Mouse (Mus musculus) forebrain, embryonic 15.5 days (tissue): Measurements from ENCODE around the gene Prlr. TPM values are rescaled to one million over a fixed set of nuclear protein-coding genes. Genes with fewer than 3 reads are reported as not detected.

Source experiments
- ATAC-seq: fragments of 200-750 bp; cut with Nextera tagmentation; replicated peaks from 2 replicates; pipeline ENCODE4 v1.8.0; 2017; ENCODE audit warnings: mild to moderate bottlenecking, moderate TSS enrichment, moderate library complexity
- H3K27ac ChIP-seq: fragments of 300-500 bp; sonication (generic); replicated peaks from 2 replicates; pipeline ENCODE4 v1.5.1; 2015; ENCODE audit warnings: mild to moderate bottlenecking, inconsistent platforms
- H3K27me3 ChIP-seq: fragments of 300-500 bp; sonication (generic); 2 replicates; pipeline ENCODE4 v1.6.1; 2015; ENCODE audit warnings: inconsistent platforms
- H3K36me3 ChIP-seq: fragments of 300-500 bp; sonication (generic); 2 replicates; pipeline ENCODE4 v1.6.1; 2015; ENCODE audit warnings: mild to moderate bottlenecking, inconsistent platforms
- H3K4me1 ChIP-seq: fragments of 300-500 bp; sonication (generic); 2 replicates; pipeline ENCODE4 v1.6.1; 2015; ENCODE audit warnings: inconsistent platforms
- H3K4me2 ChIP-seq: fragments of 300-500 bp; sonication (generic); replicated peaks from 2 replicates; pipeline ENCODE4 v1.6.1; 2015; ENCODE audit warnings: mild to moderate bottlenecking, inconsistent platforms
- H3K4me3 ChIP-seq: fragments of 300-500 bp; sonication (generic); 2 replicates; pipeline ENCODE4 v1.5.1; 2015; ENCODE audit warnings: mild to moderate bottlenecking, inconsistent platforms
- H3K9ac ChIP-seq: fragments of 300-500 bp; sonication (generic); replicated peaks from 2 replicates; pipeline ENCODE4 v1.6.1; 2015; ENCODE audit warnings: mild to moderate bottlenecking, inconsistent platforms
- H3K9me3 ChIP-seq: fragments of 300-500 bp; sonication (generic); 2 replicates; pipeline ENCODE4 v1.6.1; 2016; ENCODE audit warnings: inconsistent platforms
- WGBS: fragments of 180-500 bp; shearing (Covaris S2); methylation state at CpG from one replicate; pipeline ENCODE4 v1.1.7; 2015; ENCODE audit warnings: mixed read lengths; 5-methylcytosine and 5-hydroxymethylcytosine counted together
- polyA plus RNA-seq: library from polyadenylated mRNA; unstranded; fragments of >200 nt; fragmentation: Nextera tagmentation; extraction: Ambion mirVana; gene quantifications from 2 replicates; pipeline ENCODE4 v1.2.1, GENCODE M21; 2015

The Prlr gene
- polyA plus RNA-seq, 1 experiment from 2014 or later: 0.57 TPM

DNA sequence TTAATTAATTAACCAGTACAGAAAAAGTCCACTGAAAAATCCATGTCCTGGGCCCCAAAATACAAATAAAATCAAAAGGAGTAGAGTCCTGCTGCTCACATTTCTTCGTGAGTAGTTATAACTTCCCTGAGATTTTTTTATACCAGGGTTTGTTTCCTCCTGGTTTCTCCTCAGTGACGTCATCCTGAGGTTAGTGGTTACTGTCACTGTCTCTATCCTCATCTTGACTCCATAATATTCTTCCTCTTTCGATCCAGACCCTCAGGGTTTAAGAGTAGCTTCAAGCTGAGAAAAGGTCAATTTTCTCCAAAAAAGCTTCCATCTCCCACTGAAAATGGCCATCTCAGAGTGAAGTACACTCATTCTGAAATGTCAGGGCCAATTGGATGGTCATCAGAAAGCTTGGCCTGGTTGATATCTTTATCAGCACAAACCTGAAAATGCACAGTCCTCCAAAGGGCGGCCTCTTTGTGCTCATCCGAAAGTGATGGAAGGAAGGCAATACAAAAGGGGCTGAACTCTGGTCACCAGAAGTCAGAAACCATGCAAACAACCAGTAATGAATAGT, 63.3 kb downstream of the Prlr start:
- Histone ChIP-seq H3K4me3 (no peak overlapping the region), H3K4me1 (no peaks in the 10 kb centered on the region), H3K27me3 (no peaks in the 10 kb centered on the region), H3K9ac (no peak overlapping the region), H3K27ac (no peak overlapping the region), H3K4me2 (no peak overlapping the region), H3K36me3 (no peaks in the 10 kb centered on the region), H3K9me3 (no peaks in the 10 kb centered on the region)
- no peak for ATAC-seq
- whole genome bisulfite sequencing: 85% methylated on average over 5 of the region's 5 CpGs

DNA sequence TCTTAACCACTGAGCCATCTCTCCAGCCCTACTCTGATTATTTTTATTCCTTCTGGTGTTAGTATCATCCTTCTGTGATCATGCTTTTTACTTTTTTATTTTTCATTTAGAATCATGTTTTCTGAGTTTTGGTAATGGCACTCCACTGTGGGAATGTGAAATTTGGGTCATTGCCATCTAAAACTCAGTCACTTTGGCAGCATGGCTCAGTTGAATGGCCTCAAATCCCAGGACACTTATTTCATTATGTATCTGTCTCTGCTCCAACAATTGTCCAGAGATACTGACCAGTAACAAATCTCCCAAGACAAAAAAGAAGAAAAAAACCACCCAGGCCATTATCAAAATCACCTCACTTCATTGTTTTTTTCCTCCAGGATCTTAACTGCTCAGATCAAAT, 65.2 kb downstream of the Prlr start:
- ATAC-seq: no peak
- H3K27ac ChIP-seq: no peak overlapping the region
- no peak overlapping the region for H3K4me3 ChIP-seq
- no peak overlapping the region for H3K9ac ChIP-seq
- H3K36me3 ChIP-seq: no peaks in the 10 kb centered on the region
- H3K9me3 ChIP-seq: no peaks in the 10 kb centered on the region
- H3K4me1 ChIP-seq: no peaks in the 10 kb centered on the region
- H3K4me2 ChIP-seq: no peak overlapping the region
- H3K27me3 ChIP-seq: no peaks in the 10 kb centered on the region

DNA sequence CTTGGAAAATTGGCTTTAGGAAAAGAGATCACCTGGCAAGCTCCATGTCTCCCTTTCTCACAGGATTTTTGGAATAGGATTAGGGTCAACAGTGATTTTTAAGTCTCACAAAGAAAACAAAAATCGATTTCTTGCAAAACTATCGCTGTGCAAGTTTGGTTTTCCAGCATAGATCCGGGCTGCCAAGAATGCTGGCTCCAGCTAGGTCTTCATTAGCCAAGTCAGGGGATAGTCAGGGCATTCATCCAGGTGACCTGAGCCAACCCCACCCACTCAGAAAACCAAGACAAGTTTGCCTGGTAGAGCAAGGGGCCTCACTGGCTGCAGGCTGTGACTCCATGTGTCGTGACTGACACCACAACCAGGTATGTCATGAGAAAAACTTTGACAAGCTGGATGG, 72.2 kb downstream of the Prlr start:
- WGBS: 83% methylated on average over 4 of the region's 4 CpGs
- Histone ChIP-seq H3K9ac (no peak overlapping the region), H3K27me3 (no peaks in the 10 kb centered on the region)

DNA sequence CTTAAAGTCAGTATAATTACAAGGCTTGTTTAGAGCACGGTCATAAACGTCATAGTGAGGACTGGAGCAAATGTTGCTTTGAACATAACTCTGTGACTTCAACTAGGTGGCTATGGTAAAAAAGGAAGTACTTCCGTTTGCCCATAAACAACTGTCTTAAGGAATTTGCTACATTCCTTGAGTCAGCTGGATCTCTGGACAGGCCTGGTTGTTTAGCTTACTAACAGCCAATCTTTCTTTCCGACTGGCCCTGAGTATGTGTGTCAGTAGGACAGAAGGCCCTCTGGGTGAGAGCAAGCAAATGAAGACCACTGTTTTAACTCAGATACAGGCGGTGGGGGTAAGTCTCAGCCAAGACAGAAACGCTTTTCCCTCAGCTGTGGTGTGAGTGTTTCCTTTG, 73.7 kb downstream of the Prlr start:
- Histone ChIP-seq H3K9ac (no peak overlapping the region), H3K4me3 (no peak overlapping the region), H3K4me1 (no peaks in the 10 kb centered on the region), H3K9me3 (no peaks in the 10 kb centered on the region), H3K4me2 (no peak overlapping the region), H3K27me3 (no peaks in the 10 kb centered on the region), H3K27ac (no peak overlapping the region), H3K36me3 (no peaks in the 10 kb centered on the region)
- no peak for ATAC-seq
- WGBS: 89% methylated on average over 6 of the region's 6 CpGs

More for the DNA sequence above, 72.2 kb downstream of the Prlr start:
- H3K4me2 ChIP-seq: no peak overlapping the region
- no peaks in the 10 kb centered on the region for H3K4me1 ChIP-seq
- no peak overlapping the region for H3K27ac ChIP-seq
- H3K9me3 ChIP-seq: no peaks in the 10 kb centered on the region
- H3K36me3 ChIP-seq: no peaks in the 10 kb centered on the region
- no peak for ATAC-seq
- H3K4me3 ChIP-seq: no peak overlapping the region

DNA sequence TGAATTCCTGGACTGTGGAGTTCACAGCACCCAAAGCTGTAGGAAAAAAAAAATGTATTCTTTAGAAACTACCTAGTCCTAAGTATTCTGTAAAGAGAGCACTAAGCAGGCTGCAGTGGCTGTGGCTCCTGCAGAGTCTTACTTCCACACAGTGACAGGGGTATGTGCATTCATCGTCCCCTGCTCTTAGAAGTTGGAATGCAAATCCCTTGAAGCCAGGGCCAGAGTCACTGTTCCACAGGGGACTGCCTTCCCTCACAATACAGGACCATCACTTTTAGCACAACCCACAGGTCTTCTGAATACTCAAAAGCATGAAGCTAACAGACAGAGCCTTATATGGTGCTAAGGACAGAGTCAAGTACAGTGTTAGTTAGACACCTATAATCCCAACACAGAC, 75.5 kb downstream of the Prlr start:
- H3K4me2 ChIP-seq: no peak overlapping the region

DNA sequence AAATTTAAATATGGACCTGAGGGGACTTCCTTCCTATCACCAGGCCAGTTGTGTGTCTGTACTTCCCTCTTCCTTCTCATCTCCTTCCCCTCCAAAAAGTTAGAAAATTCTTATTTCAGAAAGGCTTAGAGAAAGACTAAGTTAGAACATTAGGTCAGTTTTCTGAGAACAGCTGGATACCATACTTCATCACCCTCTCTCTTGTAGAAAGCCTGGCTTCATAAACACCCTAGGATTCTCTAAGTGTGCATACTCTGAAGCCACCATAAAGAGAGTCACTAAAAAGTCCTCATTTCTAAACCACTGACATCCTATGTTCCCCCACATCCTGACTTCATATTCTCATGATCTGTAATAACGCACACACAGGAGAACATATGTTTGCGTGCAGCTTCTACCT, 85.2 kb downstream of the Prlr start:
- no peak for ATAC-seq
- Histone ChIP-seq H3K4me1 (peaks cover 6% of the 10 kb centered on the region; the same call in 1 of the 2 replicates), H3K9me3 (no peaks in the 10 kb centered on the region), H3K27ac (no peak overlapping the region), H3K27me3 (no peaks in the 10 kb centered on the region), H3K4me2 (no peak overlapping the region), H3K9ac (no peak overlapping the region), H3K4me3 (no peak overlapping the region), H3K36me3 (no peaks in the 10 kb centered on the region)
- 98% methylated on average over 2 of the region's 2 CpGs for WGBS

More for the DNA sequence above, 75.5 kb downstream of the Prlr start:
- Histone ChIP-seq H3K9me3 (no peaks in the 10 kb centered on the region), H3K27ac (no peak overlapping the region), H3K27me3 (no peaks in the 10 kb centered on the region), H3K36me3 (no peaks in the 10 kb centered on the region), H3K4me3 (no peak overlapping the region), H3K9ac (no peak overlapping the region), H3K4me1 (no peaks in the 10 kb centered on the region)
- 25% methylated on average over 1 of the region's 1 CpGs for WGBS
- ATAC-seq: no peak

DNA sequence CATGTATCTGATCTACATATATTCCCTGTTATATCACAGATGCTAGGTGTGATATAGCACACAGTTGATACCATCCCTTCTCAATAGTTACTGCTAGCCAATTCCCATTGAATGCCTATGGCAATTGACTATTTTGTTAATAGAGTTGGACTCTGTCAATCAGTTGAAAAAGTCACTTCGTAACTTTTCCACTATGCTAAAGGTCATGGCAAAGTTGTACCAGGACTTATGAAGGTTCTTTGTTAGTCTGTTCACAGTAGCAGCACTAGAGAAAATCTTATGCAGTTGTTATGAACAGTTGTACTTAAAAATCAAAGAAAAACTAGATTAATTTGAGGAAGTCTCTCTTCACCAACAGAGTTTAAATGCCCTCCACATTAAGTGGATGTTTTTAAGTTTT, 85.6 kb downstream of the Prlr start:
- Histone ChIP-seq H3K4me3 (no peak overlapping the region), H3K9ac (no peak overlapping the region), H3K36me3 (no peaks in the 10 kb centered on the region), H3K9me3 (no peaks in the 10 kb centered on the region), H3K4me2 (no peak overlapping the region), H3K27me3 (no peaks in the 10 kb centered on the region), H3K27ac (no peak overlapping the region), H3K4me1 (peaks cover 7% of the 10 kb centered on the region; the same call in 1 of the 2 replicates)
- WGBS: 96% methylated on average over 1 of the region's 1 CpGs
- no peak for ATAC-seq

DNA sequence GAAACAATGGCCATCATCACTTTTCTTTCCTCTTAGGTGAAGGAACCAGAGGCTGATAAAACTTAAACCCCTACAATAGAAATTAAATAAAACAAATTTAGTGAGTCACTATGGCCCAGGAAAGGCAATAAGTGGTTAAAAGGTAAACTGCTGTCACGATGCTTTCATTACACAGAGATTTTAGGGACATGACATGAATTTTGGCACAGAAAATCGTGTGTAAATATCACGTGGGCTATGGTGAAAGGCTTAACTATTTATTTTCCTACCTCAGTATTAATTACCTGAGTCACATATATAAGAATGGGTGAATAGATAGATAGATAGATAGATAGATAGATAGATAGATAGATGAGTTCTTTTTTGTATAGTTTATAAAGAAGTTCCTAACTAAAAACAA, 86.4 kb downstream of the Prlr start:
- Histone ChIP-seq H3K9me3 (no peaks in the 10 kb centered on the region), H3K9ac (no peak overlapping the region), H3K4me1 (peaks cover 7% of the 10 kb centered on the region; the same call in 1 of the 2 replicates), H3K27me3 (no peaks in the 10 kb centered on the region), H3K4me2 (no peak overlapping the region), H3K27ac (no peak overlapping the region), H3K36me3 (no peaks in the 10 kb centered on the region), H3K4me3 (no peak overlapping the region)
- WGBS: 62% methylated on average over 3 of the region's 3 CpGs
- no peak for ATAC-seq

DNA sequence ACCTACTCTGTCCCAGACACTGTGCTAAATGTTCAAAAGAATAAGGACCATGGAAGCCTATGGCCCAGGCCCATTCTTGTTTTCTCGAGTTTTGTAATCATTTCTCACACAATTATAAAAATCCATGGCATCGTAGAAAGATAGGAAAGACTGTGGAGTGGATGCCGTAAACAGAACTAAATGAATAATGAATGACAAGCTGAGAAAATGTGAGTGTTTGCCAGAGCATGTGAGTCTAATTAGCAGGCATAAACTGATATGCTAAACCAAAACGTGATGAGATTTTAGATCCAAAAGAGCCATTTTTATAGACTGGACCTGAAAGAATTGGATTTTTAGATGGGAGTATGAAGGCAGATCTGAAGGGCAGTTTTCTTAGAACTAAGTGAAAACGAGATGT, 87.8 kb downstream of the Prlr start:
- peak; percentile 63; the same call in 1 of the 2 replicates for ATAC-seq
- Histone ChIP-seq H3K9ac (no peak overlapping the region), H3K4me1 (peaks cover 7% of the 10 kb centered on the region; the same call in 1 of the 2 replicates), H3K27me3 (no peaks in the 10 kb centered on the region), H3K9me3 (no peaks in the 10 kb centered on the region), H3K4me2 (no peak overlapping the region), H3K27ac (peak overlapping the region; percentile 47), H3K4me3 (no peak overlapping the region), H3K36me3 (no peaks in the 10 kb centered on the region)
- 46% methylated on average over 5 of the region's 5 CpGs for WGBS

DNA sequence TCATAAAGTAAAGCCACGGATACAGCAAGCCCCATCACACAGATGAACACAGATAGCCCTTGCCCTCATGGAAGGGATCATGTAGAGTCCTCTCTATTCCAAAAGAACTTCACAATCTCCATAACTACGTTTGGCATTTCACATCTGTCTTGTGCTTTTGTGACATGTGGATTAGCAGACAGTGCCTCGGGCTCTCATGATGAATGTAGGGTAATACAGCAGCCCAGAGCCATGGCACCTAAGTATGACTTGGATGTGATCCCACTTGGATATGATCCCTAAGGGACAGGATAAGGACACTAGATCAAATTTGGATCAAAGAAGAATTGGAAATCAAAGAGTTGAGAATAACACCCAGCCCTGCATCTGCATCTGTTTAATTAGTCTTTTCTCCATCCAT, 90.2 kb downstream of the Prlr start:
- H3K27ac ChIP-seq: no peak overlapping the region
- H3K4me1 ChIP-seq: peaks cover 7% of the 10 kb centered on the region; the same call in 1 of the 2 replicates
- H3K27me3 ChIP-seq: no peaks in the 10 kb centered on the region
- no peak for ATAC-seq
- no peak overlapping the region for H3K9ac ChIP-seq
- H3K9me3 ChIP-seq: no peaks in the 10 kb centered on the region
- 54% methylated on average over 3 of the region's 3 CpGs for WGBS
- H3K4me2 ChIP-seq: no peak overlapping the region
- no peak overlapping the region for H3K4me3 ChIP-seq
- no peaks in the 10 kb centered on the region for H3K36me3 ChIP-seq

DNA sequence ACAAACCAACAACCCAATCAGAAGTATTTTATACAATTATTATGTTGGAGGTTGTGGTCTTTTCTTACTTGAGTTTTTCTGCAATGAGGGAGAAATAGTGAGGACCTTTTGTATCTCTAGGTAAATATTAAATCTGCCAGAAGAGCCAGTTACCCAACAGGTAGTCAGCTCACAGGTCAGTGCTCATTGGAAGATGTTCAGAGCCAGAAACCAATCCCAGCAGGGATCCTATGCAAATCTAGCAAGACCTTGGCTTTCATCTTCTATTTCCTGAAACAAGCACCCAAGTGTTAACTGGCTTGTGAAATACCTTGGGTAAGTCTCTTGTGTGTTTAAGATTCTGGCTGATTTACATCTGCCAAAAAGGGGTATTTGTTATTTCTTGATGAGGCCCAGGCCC, 99.3 kb downstream of the Prlr start:
- no peaks in the 10 kb centered on the region for H3K9me3 ChIP-seq
- no peak for ATAC-seq
- no peak overlapping the region for H3K4me2 ChIP-seq
- no peak overlapping the region for H3K9ac ChIP-seq
- no peaks in the 10 kb centered on the region for H3K36me3 ChIP-seq
- H3K27me3 ChIP-seq: no peaks in the 10 kb centered on the region
- H3K4me3 ChIP-seq: no peak overlapping the region
- H3K4me1 ChIP-seq: no peaks in the 10 kb centered on the region
- H3K27ac ChIP-seq: no peak overlapping the region

DNA sequence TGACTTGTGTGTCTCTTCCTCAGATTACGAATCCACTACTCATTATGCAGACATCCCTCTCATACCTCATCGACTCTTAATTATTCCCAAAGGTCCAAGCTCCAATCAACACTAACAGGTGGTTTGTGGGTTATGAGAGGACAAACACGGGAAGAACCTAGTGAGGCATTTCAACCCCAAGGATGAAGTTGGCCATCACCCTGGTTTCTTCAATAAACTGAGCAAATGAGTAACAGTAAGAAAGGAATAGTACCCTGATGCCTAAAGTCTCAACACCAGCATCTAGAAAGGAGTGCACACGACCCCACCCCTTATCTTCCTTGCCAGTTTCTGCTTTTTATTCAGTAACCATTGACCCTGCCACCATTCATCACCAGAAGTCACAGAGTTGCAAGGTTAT, 100.4 kb downstream of the Prlr start:
- Histone ChIP-seq H3K4me2 (no peak overlapping the region), H3K9me3 (no peaks in the 10 kb centered on the region)
- ATAC-seq: no peak

DNA sequence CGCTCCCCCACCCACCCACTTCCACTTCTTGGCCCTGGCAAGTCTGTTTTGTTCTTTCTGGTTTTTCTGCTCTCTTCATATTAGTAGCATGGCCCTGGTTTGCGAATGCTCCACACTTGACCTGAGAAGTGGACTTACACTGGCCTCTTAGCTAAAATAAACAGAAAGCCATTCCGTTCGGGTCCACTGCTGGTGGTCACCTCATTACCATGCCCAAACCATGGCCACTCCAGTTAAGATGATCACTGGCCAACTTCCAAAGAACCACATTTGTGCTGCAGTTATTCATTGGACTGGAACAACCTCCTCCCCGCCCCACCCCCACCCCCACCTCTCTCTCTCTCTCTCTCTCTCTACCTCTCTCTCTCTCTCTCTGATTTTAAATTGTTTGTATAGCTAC, 104.5 kb downstream of the Prlr start:
- ATAC-seq: no peak
- no peak overlapping the region for H3K4me2 ChIP-seq
- H3K9me3 ChIP-seq: no peaks in the 10 kb centered on the region
- no peak overlapping the region for H3K4me3 ChIP-seq
- no peaks in the 10 kb centered on the region for H3K27me3 ChIP-seq
- H3K27ac ChIP-seq: no peak overlapping the region
- H3K4me1 ChIP-seq: no peaks in the 10 kb centered on the region
- WGBS: 81% methylated on average over 5 of the region's 5 CpGs
- H3K36me3 ChIP-seq: no peaks in the 10 kb centered on the region
- H3K9ac ChIP-seq: no peak overlapping the region

More for the DNA sequence above, 100.4 kb downstream of the Prlr start:
- WGBS: 78% methylated on average over 4 of the region's 4 CpGs
- Histone ChIP-seq H3K4me1 (no peaks in the 10 kb centered on the region), H3K27me3 (no peaks in the 10 kb centered on the region), H3K9ac (no peak overlapping the region), H3K27ac (no peak overlapping the region), H3K36me3 (no peaks in the 10 kb centered on the region), H3K4me3 (no peak overlapping the region)
